Mouse (Mus musculus) right cerebral cortex, adult 18-20 months (tissue): ENCODE results near the gene Dhfr.
"Not testable (repeated sequence)": the region's sequence is repeated elsewhere in the genome, so short reads cannot be mapped to it uniquely, and the experiment has no call there.

Experiments
- DNase-seq: peaks from one replicate; pipeline ENCODE4 v3.0.0; 2022; ENCODE audit warnings: mixed read lengths

The Dhfr gene

GRCm38 (mm10) chr13:92354456-92355271 lies at the start of gene Dhfr, which contains the start of gene Msh3:
Dhfr (plus strand) TSS chr13:92354726.
Msh3 (minus strand) TSS chr13:92355003.
- peak; percentile 96 for DNase-seq

GRCm38 (mm10) chr13:92305680-92306079 lies 48.8 kb upstream of the Dhfr start, which contains the start of gene Gm20379:
Gm20379 (plus strand) TSS chr13:92305980.
- no peak for DNase-seq

- DNase-seq, result no peak
Measured at GRCm38 (mm10) chr13:92314613-92315012, 39.9 kb upstream of the Dhfr start.

GRCm38 (mm10) chr13:92320770-92321169 lies 33.8 kb upstream of the Dhfr start:
- DNase-seq, result no peak

- DNase-seq, result no peak
Measured at GRCm38 (mm10) chr13:92326030-92326429, 28.5 kb upstream of the Dhfr start.

- DNase-seq, result no peak
Measured at GRCm38 (mm10) chr13:92328000-92328399, 26.5 kb upstream of the Dhfr start.

GRCm38 (mm10) chr13:92330621-92331020 lies 23.9 kb upstream of the Dhfr start:
- DNase-seq, result no peak

GRCm38 (mm10) chr13:92332103-92332879 lies 22.2 kb upstream of the Dhfr start:
- no peak for DNase-seq

GRCm38 (mm10) chr13:92336857-92337256 lies 17.7 kb upstream of the Dhfr start:
- no peak for DNase-seq

GRCm38 (mm10) chr13:92337773-92338462 lies 16.6 kb upstream of the Dhfr start:
- no peak for DNase-seq

GRCm38 (mm10) chr13:92339787-92340186 lies 14.7 kb upstream of the Dhfr start:
- DNase-seq, result no peak

GRCm38 (mm10) chr13:92344033-92344432 lies 10.5 kb upstream of the Dhfr start:
- DNase-seq, result no peak

- DNase-seq, result no peak
Measured at GRCm38 (mm10) chr13:92346338-92346737, 8.2 kb upstream of the Dhfr start.

- no peak for DNase-seq
Measured at GRCm38 (mm10) chr13:92351100-92351499, 3.4 kb upstream of the Dhfr start.

- DNase-seq, result no peak
Measured at GRCm38 (mm10) chr13:92353956-92354355, 570 bp upstream of the Dhfr start.

- no peak for DNase-seq
Measured at GRCm38 (mm10) chr13:92355272-92355643, 732 bp downstream of the Dhfr start.

- DNase-seq, result no peak
Measured at GRCm38 (mm10) chr13:92356376-92356775, 1.9 kb downstream of the Dhfr start.

- no peak for DNase-seq
Measured at GRCm38 (mm10) chr13:92357644-92358043, 3.1 kb downstream of the Dhfr start.

GRCm38 (mm10) chr13:92361609-92362008 lies 7.1 kb downstream of the Dhfr start:
- no peak for DNase-seq

GRCm38 (mm10) chr13:92365312-92365711 lies 10.8 kb downstream of the Dhfr start:
- DNase-seq, result no peak

- DNase-seq, result no peak
Measured at GRCm38 (mm10) chr13:92370811-92371210, 16.3 kb downstream of the Dhfr start.

GRCm38 (mm10) chr13:92371466-92371865 lies 16.9 kb downstream of the Dhfr start:
- not testable (repeated sequence) for DNase-seq

- no peak for DNase-seq
Measured at GRCm38 (mm10) chr13:92387367-92387766, 32.8 kb downstream of the Dhfr start.
